Mouse (Mus musculus): ENCODE data around the gene Cenpl. TPM values are rescaled to one million over a fixed set of nuclear protein-coding genes. Genes with fewer than 3 reads are reported as not detected.
A peak's percentile ranks its signal among the peaks of the same experiment; 100 is the strongest.

Gene Cenpl
- polyA plus RNA-seq, 1 experiment from 2014 or later: 40.7 TPM

- Histone ChIP-seq H3K9ac (replicated peaks) (no peak overlapping the region), H3K4me2 (no peak overlapping the region), H3K27ac (no peak overlapping the region), H3K4me1 (replicated peaks) (no peaks in the 10 kb centered on the region), H3K4me3 (replicated peaks) (no peak overlapping the region), H3K27me3 (no peaks in the 10 kb centered on the region), H3K36me3 (peaks cover 52% of the 10 kb centered on the region), H3K9me3 (no peaks in the 10 kb centered on the region)
- WGBS: 93% methylated on average over 1 of the region's 1 CpGs
- ATAC-seq (ENCODE audit: insufficient number of reproducible peaks, insufficient read depth, low FRiP score, low TSS enrichment, low read depth): no peak
These were observed 13.3 kb upstream of the Cenpl start for GRCm38 (mm10) chr1:161057164-161057563.

DNA sequence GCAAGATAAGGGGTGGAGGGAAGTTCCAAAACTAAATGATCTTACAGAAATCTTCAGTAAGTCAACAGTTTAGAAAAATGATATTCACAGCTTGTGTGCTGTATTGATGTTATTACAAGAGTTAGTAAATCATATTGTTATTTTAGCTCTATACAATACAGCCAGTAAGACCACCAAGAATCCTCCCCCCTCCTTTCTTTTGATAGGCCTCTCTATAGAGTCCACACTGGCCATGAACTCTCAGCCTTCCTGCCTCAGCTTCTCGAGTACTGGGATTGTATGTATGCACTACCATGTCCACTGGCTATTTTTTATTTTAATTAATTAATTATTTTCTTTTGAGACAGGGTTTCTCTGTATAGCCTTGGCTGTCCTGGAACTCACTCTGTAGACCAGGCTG, 7.2 kb upstream of the Cenpl start:
- 68% methylated on average over 1 of the region's 1 CpGs for WGBS
- ATAC-seq (ENCODE audit: insufficient number of reproducible peaks, insufficient read depth, low FRiP score, low TSS enrichment, low read depth): peak; percentile 63; the same call in 1 of the 2 replicates

GRCm38 (mm10) chr1:161071272-161071620, 733 bp downstream of the Cenpl start:
- peak overlapping the region; percentile 70 for H3K9ac ChIP-seq (replicated peaks)
- H3K4me1 ChIP-seq (replicated peaks): peaks cover 27% of the 10 kb centered on the region
- H3K27ac ChIP-seq: peak overlapping the region; percentile 64; the same call in 1 of the 2 replicates
- peak overlapping the region; percentile 59 for H3K4me3 ChIP-seq (replicated peaks)
- 0% methylated on average over 12 of the region's 12 CpGs for WGBS
- H3K4me2 ChIP-seq: peak overlapping the region; percentile 71
- ATAC-seq (ENCODE audit: insufficient number of reproducible peaks, insufficient read depth, low FRiP score, low TSS enrichment, low read depth): no peak
- H3K27me3 ChIP-seq: no peaks in the 10 kb centered on the region
- H3K9me3 ChIP-seq: no peaks in the 10 kb centered on the region
- H3K36me3 ChIP-seq: peaks cover 13% of the 10 kb centered on the region; the same call in 1 of the 2 replicates

More for the DNA sequence above, 7.2 kb upstream of the Cenpl start:
- Histone ChIP-seq H3K4me2 (no peak overlapping the region), H3K36me3 (peaks cover 18% of the 10 kb centered on the region), H3K9me3 (no peaks in the 10 kb centered on the region), H3K4me1 (replicated peaks) (no peaks in the 10 kb centered on the region), H3K27me3 (no peaks in the 10 kb centered on the region), H3K4me3 (replicated peaks) (no peak overlapping the region), H3K27ac (no peak overlapping the region), H3K9ac (replicated peaks) (no peak overlapping the region)

- 81% methylated on average over 6 of the region's 6 CpGs for WGBS
- H3K27me3 ChIP-seq: no peaks in the 10 kb centered on the region
- H3K36me3 ChIP-seq: peaks cover 41% of the 10 kb centered on the region
- no peaks in the 10 kb centered on the region for H3K9me3 ChIP-seq
- no peak overlapping the region for H3K4me2 ChIP-seq
- H3K27ac ChIP-seq: no peak overlapping the region
- no peak overlapping the region for H3K4me3 ChIP-seq (replicated peaks)
- no peak overlapping the region for H3K9ac ChIP-seq (replicated peaks)
- no peak for ATAC-seq (ENCODE audit: insufficient number of reproducible peaks, insufficient read depth, low FRiP score, low TSS enrichment, low read depth)
- peaks cover 22% of the 10 kb centered on the region for H3K4me1 ChIP-seq (replicated peaks)
These were observed 5.7 kb downstream of the Cenpl start for GRCm38 (mm10) chr1:161076238-161076637.

GRCm38 (mm10) chr1:161077243-161077642, 6.7 kb downstream of the Cenpl start:
- no peak for ATAC-seq (ENCODE audit: insufficient number of reproducible peaks, insufficient read depth, low FRiP score, low TSS enrichment, low read depth)
- H3K4me2 ChIP-seq: no peak overlapping the region
- H3K9me3 ChIP-seq: no peaks in the 10 kb centered on the region
- H3K36me3 ChIP-seq: peaks cover 47% of the 10 kb centered on the region
- no peak overlapping the region for H3K9ac ChIP-seq (replicated peaks)
- no peak overlapping the region for H3K4me3 ChIP-seq (replicated peaks)
- WGBS: 88% methylated on average over 3 of the region's 3 CpGs
- no peaks in the 10 kb centered on the region for H3K27me3 ChIP-seq
- peaks cover 17% of the 10 kb centered on the region for H3K4me1 ChIP-seq (replicated peaks)
- H3K27ac ChIP-seq: no peak overlapping the region

- WGBS: 90% methylated on average over 4 of the region's 4 CpGs
These were observed 29.4 kb downstream of the Cenpl start for GRCm38 (mm10) chr1:161099721-161100405.

GRCm38 (mm10) chr1:161103842-161104241, 33.3 kb downstream of the Cenpl start:
- no peak overlapping the region for H3K27ac ChIP-seq
- no peaks in the 10 kb centered on the region for H3K4me1 ChIP-seq (replicated peaks)
- H3K9me3 ChIP-seq: no peaks in the 10 kb centered on the region
- 89% methylated on average over 1 of the region's 1 CpGs for WGBS
- peaks cover 61% of the 10 kb centered on the region for H3K36me3 ChIP-seq
- H3K27me3 ChIP-seq: no peaks in the 10 kb centered on the region
- H3K4me2 ChIP-seq: no peak overlapping the region
- ATAC-seq (ENCODE audit: insufficient number of reproducible peaks, insufficient read depth, low FRiP score, low TSS enrichment, low read depth): no peak
- no peak overlapping the region for H3K9ac ChIP-seq (replicated peaks)
- H3K4me3 ChIP-seq (replicated peaks): no peak overlapping the region

More at GRCm38 (mm10) chr1:161099721-161100405, 29.4 kb downstream of the Cenpl start:
- Histone ChIP-seq H3K9me3 (no peaks in the 10 kb centered on the region), H3K4me2 (no peak overlapping the region), H3K27ac (no peak overlapping the region), H3K27me3 (no peaks in the 10 kb centered on the region), H3K9ac (replicated peaks) (no peak overlapping the region), H3K36me3 (peaks cover 64% of the 10 kb centered on the region), H3K4me3 (replicated peaks) (no peak overlapping the region), H3K4me1 (replicated peaks) (no peaks in the 10 kb centered on the region)
- ATAC-seq (ENCODE audit: insufficient number of reproducible peaks, insufficient read depth, low FRiP score, low TSS enrichment, low read depth): no peak

DNA sequence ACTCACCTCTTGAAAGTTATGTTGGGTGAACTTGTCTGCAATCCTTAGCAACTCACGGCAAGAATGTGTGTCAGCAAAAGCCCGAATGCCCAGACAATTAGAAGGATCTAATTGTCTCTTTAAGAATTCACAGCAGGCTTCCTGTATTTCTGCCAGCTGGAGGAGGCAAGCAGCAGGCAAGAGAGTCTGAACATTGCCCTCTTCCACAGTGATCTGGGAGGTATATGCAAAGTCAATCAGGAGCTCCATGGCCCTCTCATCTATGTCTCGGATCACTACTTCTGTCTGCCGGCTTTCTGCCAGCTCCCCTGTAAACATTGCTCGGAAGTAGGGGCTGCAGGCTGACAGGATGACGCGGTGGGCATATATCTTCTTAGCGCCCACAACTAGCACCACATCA, 38.7 kb downstream of the Cenpl start:
- Histone ChIP-seq H3K27ac (no peak overlapping the region), H3K4me2 (no peak overlapping the region), H3K27me3 (no peaks in the 10 kb centered on the region), H3K4me3 (replicated peaks) (no peak overlapping the region), H3K36me3 (peaks cover 40% of the 10 kb centered on the region), H3K9ac (replicated peaks) (no peak overlapping the region), H3K9me3 (no peaks in the 10 kb centered on the region), H3K4me1 (replicated peaks) (no peaks in the 10 kb centered on the region)
- no peak for ATAC-seq (ENCODE audit: insufficient number of reproducible peaks, insufficient read depth, low FRiP score, low TSS enrichment, low read depth)
- 93% methylated on average over 8 of the region's 8 CpGs for WGBS

DNA sequence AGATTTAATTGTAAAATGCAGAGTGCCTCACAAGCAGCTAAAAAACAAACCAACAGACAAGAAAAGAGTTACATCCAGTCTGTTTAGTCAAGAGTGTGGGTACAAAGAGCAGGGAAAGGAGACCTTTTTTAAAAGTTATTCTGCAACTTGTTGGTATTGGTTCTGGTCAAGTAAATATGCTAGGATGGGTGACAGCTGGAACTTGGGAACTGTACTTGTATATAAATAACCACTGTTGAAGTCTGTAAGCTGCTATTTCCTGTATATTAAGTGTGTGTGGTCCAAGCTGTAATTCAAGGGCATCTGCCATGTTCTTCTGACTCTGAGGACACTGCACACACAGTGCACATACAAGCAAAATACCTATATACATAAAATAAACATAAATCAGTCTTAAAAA, 44.1 kb downstream of the Cenpl start:
- H3K27ac ChIP-seq: no peak overlapping the region
- H3K9me3 ChIP-seq: no peaks in the 10 kb centered on the region
- H3K36me3 ChIP-seq: peaks cover 3% of the 10 kb centered on the region
- no peak overlapping the region for H3K9ac ChIP-seq (replicated peaks)
- no peak for ATAC-seq (ENCODE audit: insufficient number of reproducible peaks, insufficient read depth, low FRiP score, low TSS enrichment, low read depth)
- no peak overlapping the region for H3K4me2 ChIP-seq
- H3K4me1 ChIP-seq (replicated peaks): no peaks in the 10 kb centered on the region
- no peaks in the 10 kb centered on the region for H3K27me3 ChIP-seq
- H3K4me3 ChIP-seq (replicated peaks): no peak overlapping the region

GRCm38 (mm10) chr1:161122661-161123418, 52.3 kb downstream of the Cenpl start:
- 92% methylated on average over 10 of the region's 10 CpGs for WGBS
- no peak overlapping the region for H3K27ac ChIP-seq
- no peaks in the 10 kb centered on the region for H3K9me3 ChIP-seq
- H3K27me3 ChIP-seq: no peaks in the 10 kb centered on the region
- no peak overlapping the region for H3K4me3 ChIP-seq (replicated peaks)
- no peak overlapping the region for H3K4me2 ChIP-seq
- no peak overlapping the region for H3K9ac ChIP-seq (replicated peaks)
- ATAC-seq (ENCODE audit: insufficient number of reproducible peaks, insufficient read depth, low FRiP score, low TSS enrichment, low read depth): no peak
- H3K36me3 ChIP-seq: peaks cover 5% of the 10 kb centered on the region; the same call in 1 of the 2 replicates
- no peaks in the 10 kb centered on the region for H3K4me1 ChIP-seq (replicated peaks)

DNA sequence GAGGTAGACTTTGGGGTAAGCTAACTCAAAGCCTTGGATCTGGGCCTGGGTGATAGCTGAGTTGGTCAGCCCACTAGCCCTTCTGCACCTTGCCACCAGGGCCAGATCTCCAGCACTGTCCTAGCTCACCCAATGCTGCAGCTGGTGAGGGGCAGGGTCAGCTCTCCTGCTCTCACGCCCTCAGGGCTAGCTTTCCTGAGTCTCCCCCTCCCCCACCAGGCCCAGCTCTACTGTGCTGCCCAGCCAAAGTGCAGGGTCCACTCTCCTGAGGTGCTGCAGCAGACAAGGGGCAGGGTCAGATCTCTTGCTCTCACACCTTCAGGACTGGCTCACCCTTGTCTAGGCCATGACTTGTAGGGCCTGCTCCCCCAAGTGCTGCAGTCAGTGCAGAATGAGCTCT, 55.9 kb downstream of the Cenpl start:
- Histone ChIP-seq H3K4me3 (replicated peaks) (no peak overlapping the region), H3K4me1 (replicated peaks) (peaks cover 10% of the 10 kb centered on the region), H3K4me2 (no peak overlapping the region), H3K9ac (replicated peaks) (no peak overlapping the region), H3K27me3 (no peaks in the 10 kb centered on the region), H3K36me3 (0 out of 2 replicates have a peak, but pooled peaks cover 3% of the 10 kb centered on the region), H3K9me3 (no peaks in the 10 kb centered on the region), H3K27ac (no peak overlapping the region)
- ATAC-seq (ENCODE audit: insufficient number of reproducible peaks, insufficient read depth, low FRiP score, low TSS enrichment, low read depth): no peak
- 55% methylated on average over 1 of the region's 1 CpGs for WGBS

All from limb, embryonic 12.5 days (tissue).